Mouse (Mus musculus): ENCODE data around the gene Blmh.

Gene Blmh

DNA sequence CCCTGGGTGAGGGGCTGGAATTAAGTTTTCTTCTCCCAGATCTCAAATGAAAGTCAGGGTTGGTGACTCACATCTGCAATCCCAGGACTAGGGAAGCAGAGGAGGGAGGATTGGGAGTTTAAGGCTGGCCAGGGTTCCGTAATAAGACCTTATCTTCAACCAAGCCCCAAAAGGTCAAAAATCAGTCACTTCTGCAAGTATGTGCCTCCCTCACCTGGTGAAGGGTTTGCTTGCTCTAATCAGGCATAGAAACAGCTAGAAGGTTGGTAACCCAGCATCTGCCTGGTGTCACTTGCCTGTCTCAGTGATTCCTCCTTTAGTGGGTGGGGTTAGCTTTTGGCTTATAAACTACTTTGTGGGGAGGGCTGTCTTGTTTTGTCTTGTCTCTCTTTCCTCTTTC, 77.8 kb downstream of the Blmh start:
- DNase-seq = no peak

DNA sequence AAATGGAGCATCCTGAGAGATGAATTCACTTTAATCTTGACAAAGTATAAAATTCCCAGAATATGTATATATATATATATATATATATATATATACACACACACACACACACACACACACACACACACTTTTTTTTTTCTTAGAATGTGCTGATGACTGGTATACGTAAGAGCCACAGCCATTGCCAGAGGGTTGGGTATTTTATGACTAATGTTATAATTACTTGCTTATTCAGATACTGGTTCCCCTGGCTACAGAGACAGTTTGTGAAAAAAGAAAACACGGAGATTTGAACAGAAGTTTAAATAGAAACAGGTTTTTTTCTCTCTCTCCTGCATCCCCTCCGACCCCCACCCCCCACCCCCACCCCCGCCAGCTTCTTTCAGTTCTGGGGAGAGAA, 81.3 kb downstream of the Blmh start:
- DNase-seq = no peak

DNA sequence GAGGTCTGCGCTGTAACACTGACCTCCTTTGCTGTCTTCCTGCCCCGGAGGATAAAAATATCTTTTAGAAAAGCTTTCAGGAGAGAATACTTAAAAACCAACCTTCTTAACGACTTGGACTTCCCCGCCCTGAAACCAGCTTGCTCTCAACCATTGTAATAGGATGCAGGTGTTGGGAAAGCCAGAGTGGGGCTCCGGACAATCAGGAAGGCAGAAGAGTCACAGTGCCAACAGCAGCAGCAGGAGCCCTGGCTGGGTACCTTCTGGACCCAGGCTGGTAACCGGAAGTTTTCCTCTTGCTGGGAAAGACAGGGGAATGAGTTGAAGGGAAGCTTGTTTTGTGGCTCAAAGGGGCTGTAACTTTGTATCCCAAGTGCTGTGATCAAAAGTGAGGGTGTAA, 82.0 kb downstream of the Blmh start:
- DNase-seq = no peak

DNA sequence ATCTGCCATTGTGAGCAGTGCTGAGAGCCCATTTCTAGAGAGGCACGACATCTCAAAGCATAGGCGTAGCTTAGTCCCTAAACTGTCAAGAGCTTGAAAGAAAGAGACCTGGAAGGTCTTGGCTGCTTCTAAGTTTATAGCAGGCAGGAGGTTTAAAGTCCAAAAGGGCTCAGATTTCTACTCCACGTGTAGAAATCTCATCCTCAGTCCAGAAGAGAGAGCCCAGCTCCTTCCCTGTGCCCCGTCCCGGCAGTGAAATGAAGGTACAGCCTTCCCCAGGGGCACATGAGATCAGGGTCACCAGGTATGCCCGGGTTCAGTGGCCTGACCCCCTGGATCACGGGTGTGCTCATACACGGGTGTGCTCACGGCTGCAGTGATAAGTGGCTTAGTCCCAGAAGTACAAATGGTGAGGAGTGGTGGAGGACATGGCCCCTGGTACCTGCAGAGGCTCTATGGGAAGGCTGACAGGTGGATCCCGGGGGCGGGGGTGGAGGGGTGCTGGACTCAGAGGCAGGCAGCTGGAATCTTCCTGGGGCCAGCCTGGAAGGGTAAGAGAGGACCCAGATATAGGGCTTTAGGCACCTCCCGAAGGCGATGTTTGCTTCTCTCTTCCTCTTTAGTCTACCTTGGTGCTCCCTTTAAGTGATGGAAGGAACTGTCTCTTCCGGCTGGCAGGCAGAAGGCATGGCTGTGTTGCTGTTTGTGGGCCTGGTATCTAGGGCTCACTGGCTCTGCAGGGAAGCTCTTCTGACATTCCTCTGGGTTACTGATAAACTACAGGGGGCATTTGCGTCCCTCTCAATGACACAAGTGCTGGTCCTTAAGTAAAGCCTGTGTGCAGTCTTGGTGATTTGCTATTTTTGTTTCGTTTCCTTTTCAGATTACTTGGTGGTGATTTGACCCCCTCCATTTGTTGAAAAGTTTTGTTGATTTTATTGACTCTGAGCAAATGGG, 84.7 kb downstream of the Blmh start:
- DNase-seq = no peak

DNA sequence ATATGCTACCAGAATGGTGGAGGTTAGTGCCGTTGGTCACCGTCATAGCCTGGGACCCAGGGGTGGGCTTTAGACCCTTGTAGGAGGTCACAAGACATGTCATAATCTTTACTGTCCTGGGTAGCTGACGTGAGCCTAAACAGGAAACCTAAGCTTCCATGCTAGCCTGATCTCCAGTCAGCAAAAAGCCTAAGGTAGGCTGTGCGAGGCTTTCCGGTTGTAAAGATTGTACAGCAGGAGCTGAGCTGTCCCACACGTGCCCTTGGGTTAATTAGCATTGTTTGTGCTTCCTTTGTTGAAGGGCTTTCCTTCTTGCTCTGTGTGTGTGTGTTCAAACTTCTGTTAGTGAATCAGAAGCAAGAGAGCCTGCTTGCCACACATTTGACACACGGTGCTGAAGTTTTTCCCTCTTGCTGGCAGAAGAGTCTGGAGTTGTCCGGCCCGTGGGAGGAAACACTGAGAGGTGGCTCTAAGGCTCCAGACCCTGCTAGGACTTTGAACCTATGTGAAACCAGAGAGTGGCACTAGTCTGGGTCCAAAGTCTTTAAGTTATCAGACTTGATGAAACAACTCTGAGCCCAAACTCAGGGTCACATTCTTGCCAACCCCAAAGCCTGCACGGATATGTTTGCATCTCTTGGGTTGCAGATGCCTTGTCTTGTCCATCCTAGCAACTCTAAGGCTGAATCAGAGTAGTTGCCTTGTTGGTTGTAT, 86.3 kb downstream of the Blmh start:
- no peak for DNase-seq

DNA sequence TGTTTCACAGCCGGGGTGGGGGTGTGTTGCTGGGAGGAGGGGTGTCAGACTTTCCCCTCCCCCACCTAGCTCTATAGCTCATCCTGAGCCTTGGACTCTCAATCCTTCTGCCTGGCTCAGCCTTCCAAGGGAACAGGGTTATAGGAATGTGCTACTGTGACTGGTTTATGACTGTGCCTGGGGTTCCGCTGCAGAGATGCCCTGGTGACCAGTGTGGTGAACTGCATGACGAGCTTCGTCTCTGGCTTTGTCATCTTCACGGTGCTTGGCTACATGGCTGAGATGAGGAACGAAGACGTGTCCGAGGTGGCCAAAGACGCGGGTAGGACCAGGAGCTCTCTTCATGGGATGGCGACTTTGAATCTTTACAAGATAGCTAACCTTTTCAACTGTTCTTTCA, 93.4 kb downstream of the Blmh start:
- DNase-seq = no peak

DNA sequence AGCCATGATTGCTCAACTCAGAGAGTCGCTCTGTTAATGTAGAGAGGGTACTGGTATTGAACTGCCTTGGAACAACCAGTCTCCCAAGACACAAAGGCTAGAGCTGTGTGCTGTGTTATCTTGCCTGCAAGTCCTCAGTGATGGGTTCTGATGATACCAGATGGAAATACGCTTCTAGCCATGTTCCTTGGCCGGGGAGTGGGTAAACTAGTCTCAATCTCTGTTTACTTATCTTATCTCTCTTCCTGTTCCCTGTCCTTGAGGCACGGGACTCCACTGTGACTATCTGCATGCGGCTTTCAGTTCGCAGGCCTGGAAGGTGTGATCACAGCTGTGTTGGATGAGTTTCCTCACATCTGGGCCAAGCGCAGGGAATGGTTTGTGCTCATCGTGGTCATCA, 94.9 kb downstream of the Blmh start:
- DNase-seq = no peak

DNA sequence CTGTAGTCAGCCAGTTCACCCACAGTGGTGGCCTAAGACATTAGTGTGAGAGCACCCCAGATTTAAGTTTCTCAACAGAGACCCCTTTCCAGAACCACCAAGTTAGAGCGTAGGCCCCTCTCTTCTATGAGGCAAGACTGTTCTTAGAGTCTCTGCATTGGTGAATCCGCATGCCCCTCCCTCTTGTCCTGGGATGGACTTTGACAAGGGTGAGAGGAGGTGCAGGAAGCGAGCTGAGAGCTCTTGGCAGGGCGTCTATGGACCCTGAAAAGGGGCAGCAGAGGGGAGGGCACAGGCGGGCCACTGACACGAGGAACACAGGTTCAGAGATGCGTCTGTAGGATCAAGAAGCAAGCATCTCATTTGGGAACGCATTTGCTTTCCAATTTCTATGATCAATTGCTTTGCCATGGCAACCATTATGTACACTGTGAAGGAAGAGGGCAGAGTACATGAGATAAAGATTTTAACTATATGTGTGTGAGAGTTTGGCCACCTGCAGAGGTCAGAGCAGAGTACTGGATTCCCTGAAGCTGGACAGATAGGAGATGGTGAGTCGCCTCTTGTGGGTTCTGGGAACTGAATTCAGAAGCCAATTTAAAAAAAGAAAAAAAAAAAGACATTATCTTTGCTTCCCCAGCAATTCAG, 97.3 kb downstream of the Blmh start:
- no peak for DNase-seq

DNA sequence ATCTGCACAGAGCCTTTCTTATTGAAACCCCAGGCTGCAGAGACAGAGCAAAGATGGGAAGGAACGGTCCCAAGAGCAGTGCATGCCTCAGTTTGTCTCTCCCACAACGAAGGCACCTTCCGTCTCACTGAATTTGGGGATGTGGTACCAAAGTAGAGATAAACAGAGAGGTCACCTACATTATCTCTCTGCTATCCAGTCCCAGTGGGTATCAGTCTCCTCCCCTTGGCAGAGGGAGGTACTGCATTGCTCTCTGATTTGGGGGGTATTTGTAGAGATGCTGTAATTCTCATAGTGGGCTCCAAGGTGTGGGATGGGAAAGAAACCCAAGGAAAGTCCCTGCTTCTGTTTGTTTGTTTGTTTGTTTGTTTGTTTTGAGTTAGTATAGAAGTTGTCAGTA, 102.0 kb downstream of the Blmh start:
- no peak for DNase-seq

DNA sequence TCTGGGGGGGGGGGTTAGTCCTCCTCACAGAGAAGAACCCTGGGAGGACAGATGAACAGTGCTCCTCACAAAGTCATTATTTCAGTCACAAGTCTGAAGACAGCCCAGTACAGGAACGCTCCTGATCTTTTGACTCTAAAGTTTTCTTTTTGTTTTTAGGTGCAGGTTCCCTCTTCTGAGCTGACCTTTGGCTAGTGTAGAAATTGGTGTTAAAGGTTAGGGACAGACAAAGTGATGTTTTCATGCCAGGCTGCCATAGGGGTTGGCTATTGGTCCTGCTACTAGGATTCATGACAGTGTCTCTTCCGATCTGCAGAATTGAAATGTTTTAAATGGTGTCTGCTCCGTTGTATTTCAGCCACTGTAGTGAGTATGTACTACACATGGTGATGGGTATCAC, 103.5 kb downstream of the Blmh start:
- DNase-seq = no peak

DNA sequence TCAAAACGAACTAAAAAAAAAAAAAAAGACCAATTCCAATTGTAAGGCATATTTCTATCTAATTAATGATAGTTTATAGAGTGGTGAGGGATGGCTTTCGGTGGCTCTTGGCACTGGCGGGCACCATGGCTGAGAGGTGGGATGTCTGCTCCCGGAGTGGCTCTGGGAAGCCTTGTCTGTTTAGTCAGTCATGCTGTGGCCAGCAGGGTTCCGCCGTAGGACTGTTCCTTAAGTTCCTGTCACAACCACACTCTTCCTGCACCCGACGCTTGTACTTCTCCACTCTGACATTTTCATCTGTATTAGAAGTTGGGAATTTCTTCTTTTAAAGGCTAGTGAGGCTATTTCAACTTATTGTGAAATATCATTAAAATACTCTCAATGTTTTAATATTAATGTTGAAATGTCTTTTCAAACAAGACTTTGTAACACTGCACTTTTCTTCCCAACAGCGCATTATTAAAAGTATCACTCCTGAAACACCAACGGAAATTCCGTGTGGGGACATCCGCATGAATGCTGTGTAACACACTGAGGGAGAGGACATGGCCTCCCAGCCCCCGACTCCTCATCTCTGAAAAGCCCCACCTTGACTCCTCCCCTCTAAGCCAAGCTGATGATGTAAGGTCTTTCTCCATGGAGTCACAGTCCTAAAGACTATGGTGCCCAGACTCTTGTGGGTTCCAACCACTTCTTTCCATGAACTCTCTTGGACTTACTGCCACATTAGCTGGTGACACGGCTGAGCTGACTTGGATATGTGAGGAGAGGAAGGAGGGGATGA, 106.7 kb downstream of the Blmh start:
- no peak for DNase-seq
